Mouse (Mus musculus) left cerebral cortex, adult 8-10 months (tissue): Measurements from ENCODE around the gene Zmiz2. TPM values are rescaled to one million over a fixed set of nuclear protein-coding genes. Genes with fewer than 3 reads are reported as not detected.
A peak's percentile ranks its signal among the peaks of the same experiment; 100 is the strongest.
"Not testable (repeated sequence)": the region's sequence is repeated elsewhere in the genome, so short reads cannot be mapped to it uniquely, and the experiment has no call there.

Experiments used
- DNase-seq, 2 experiments: peaks; one replicate each; pipeline ENCODE4 v3.0.0; 2022; ENCODE audit warnings: low spot score in 2 of 2
- total RNA-seq, 4 experiments: library from RNA; stranded (reverse); gene quantifications; 2 replicates each; pipeline ENCODE4 v1.2.4; 2022

Gene Zmiz2
- total RNA-seq, 4 experiments from 2014 or later = 199 to 214 (median 211) TPM

DNA sequence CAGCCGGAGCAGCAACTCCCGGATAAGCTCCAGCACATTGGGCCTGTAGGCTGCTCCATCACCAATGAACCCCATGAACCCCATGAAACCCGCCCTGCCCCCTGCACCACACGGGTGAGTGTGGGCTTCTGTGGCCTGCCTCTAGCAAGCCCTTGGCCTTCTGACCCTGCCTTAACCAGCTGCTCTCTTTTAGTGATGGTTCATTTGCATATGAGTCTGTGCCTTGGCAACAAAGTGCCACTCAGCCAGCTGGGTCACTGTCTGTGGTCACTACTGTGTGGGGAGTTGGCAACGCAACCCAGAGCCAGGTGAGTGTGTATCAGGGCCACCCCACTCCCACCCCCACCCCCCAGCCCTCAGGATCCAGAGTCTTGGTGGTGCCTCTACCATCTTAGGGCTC lies 6.7 kb downstream of the Zmiz2 start:
- DNase-seq = no peak

GRCm38 (mm10) chr11:6398141-6398540 lies 9.3 kb downstream of the Zmiz2 start:
- DNase-seq = no peak

GRCm38 (mm10) chr11:6402515-6403510 lies 13.9 kb downstream of the Zmiz2 start:
- DNase-seq = no peak

GRCm38 (mm10) chr11:6403830-6404405 lies 15.0 kb downstream of the Zmiz2 start:
- DNase-seq = no peak

- DNase-seq = no peak
Observed at GRCm38 (mm10) chr11:6404699-6405566, 16.1 kb downstream of the Zmiz2 start.

DNA sequence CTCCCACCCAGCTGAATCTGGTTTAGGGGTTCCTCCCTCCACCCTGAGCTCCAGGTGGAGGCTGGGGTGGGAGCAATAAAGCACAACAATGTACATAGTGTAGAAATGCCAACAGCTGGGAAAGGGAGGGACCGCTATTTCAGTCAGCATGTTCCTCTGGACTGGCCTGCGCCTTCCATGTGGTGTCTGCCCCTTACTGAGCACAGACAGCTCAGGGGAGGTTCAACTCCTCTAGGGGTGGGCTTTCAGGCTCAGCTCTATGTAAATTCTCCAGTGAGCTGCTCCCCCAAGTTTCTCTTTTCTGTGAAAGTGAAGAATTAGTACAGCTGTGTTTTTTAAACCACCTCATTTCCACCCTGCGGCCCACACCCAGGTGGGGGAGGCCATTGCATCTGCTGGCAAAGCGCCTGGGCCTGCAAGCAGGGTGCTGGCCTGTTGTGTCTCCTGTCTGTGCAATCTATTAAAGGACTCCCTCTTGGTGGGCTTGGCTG lies 16.8 kb downstream of the Zmiz2 start:
- DNase-seq = no peak

GRCm38 (mm10) chr11:6406251-6407161 lies 17.6 kb downstream of the Zmiz2 start:
- peak in 1 of 2 experiments; percentile 59 for DNase-seq

- DNase-seq = no peak
Observed at GRCm38 (mm10) chr11:6407162-6407621, 18.3 kb downstream of the Zmiz2 start.

DNA sequence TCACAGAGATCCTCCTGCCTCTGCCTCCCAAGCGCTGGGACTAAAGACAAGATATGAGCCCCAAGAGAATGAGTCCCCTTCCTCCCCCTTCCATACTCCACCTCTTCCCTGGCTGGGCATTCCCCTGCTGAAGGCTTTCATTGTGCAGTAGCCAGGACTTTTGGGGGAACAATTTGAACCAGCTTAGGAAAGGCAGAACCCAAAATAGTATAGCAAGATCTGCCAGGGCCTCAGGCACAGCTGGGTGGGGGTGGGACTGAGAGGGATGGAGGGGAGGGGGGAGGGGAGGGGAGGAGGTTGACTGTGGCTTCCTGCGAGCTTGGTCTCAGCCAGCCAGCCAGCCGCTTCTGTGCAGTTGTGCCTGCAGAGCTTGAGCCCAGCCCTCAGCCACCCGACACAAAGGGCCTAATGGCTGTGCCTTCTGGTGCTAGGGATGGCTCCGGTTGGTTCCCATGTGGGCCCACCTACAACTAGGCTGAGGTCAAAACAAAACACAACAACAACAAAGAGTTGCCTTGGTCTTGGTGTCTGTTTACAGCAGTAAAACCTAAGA lies 21.3 kb downstream of the Zmiz2 start:
- no peak for DNase-seq

GRCm38 (mm10) chr11:6410755-6411154 lies 21.9 kb downstream of the Zmiz2 start:
- not testable (repeated sequence) for DNase-seq

DNA sequence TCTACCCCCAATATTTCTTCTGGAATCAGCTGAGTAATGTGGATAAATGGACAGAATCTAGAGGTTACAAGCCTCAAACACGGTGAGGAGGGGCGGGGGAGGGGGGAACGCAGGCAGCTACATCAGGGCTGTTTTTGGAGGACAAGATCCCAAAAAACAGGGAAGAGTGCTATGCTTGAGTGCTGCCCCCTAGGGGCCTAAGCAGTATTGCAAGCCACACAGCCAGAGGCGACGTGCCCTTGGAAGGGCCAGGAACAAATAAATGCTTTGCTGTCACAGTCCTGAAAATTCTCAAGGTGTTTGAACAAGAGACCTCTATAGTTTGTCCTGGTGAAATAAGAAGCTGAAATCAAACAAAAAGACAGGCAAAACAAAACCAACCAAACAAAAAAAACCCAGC lies 22.8 kb downstream of the Zmiz2 start:
- peak in 1 of 2 experiments; percentile 78 for DNase-seq

DNA sequence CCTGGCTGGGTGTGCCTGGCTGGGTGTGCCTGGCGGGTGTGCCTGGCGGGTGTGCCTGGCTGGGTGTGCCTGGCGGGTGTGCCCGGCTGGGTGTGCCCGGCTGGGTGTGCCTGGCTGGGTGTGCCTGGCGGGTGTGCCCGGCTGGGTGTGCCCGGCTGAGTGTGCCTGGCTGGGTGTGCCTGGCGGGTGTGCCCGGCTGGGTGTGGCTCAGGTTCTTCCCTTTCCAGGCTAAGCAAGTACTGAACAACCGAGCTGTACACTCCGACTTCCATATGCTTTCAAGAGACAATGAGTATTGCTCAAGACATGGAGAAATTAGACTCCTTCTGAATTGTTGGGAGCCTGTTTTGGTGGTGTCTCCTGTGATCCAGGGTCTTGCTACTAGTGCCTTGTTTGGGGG lies 24.4 kb downstream of the Zmiz2 start:
- DNase-seq = no peak

DNA sequence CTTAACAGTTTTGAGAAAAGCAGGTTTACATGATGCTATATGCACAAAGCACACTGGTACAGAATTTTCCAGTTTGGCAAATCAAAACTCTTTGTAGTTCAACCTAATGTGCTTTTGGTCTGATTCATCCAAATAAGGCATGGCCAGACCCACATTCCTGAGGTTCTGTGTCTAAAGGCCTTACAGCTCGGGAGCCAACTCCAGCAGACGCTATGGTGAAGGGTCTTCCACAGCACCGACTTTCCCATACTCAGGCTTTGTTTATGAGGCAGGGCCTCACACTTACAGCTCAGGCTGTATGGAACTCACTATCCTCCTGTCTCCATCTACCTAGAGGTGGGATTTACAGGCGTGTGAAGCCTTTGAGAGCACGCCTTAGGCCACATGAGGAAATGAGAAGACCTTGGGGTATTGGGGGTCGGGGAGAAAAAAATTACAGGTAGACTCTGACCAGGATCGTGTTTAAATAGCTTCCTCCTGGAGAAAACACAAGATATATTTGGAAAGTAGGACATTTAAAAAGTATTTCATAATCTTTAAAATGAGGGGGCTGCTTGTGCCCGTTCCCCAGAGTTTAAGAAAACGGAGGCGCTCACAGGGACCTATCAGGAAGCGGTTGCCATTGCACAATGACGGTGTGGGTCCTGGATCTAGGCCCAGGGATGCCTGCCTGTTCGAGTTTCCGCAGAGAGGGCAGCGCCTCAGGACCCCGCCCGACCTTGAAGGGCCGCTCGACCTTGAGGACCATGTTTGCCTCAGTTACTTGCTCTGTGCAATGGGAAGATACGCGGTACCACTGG lies 26.1 kb downstream of the Zmiz2 start, which contains the start of gene Ppia:
Gene Ppia (plus strand): TSS at position 693 of the 800 bp plus-strand sequence.
- no peak for DNase-seq

- DNase-seq = peak; percentile 98 to 99
Observed at GRCm38 (mm10) chr11:6415551-6416404, 26.9 kb downstream of the Zmiz2 start.

DNA sequence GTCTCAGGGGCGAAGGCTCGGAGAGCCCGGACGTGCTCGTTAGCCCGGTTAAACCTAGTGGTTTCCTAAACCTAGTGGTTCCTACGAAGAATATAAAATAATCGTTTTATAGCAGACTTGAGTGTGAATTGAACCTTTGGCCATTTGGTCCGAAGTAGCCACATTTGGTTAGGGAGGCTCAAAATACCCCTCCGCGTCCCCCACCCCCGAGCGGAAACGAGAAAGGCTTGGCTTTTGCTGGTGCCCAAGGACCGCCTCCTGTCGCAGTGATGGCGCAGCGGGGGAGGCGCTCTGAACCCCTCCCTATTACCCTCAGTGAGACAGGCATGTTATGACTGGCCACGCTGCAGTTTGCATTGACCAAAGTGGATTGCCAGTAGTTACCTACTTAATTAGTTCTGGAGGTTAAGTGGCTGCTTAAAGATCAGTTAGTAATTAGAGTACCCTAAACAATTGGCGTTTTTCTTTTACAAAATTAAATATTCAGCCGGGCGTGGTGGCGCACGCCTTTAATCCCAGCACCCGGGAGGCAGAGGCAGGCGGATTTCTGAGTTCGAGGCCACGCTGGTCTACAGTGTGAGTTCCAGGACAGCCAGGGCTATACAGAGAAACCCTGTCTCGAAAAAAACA lies 27.6 kb downstream of the Zmiz2 start:
- peak; percentile 54 to 79 for DNase-seq

GRCm38 (mm10) chr11:6417069-6417468 lies 28.2 kb downstream of the Zmiz2 start:
- DNase-seq = no peak

GRCm38 (mm10) chr11:6417490-6417889 lies 28.6 kb downstream of the Zmiz2 start:
- no peak for DNase-seq

- DNase-seq = no peak
Observed at GRCm38 (mm10) chr11:6418751-6419150, 29.9 kb downstream of the Zmiz2 start.
